Mouse (Mus musculus) erythroblast, embryonic 14.5 days (primary cell): ENCODE measurements at regions not wholly inside any gene's neighbourhood (a gene's known extent, or its start where the extent isn't known, plus 50 kb on each side); places are given as distances from the start of the nearest gene placed in this dataset.

Experiments used
- H3K27me3 ChIP-seq: 2 replicates; pipeline ENCODE4 v1.6.1; 2012; ENCODE audit warnings: inconsistent platforms; ENCODE audit not compliant: control insufficient read depth
- H3K36me3 ChIP-seq: 2 replicates; pipeline ENCODE4 v1.6.1; 2012; ENCODE audit warnings: mild to moderate bottlenecking, inconsistent platforms; ENCODE audit not compliant: control insufficient read depth
- H3K4me1 ChIP-seq: 2 replicates; pipeline ENCODE4 v1.6.1; 2012; ENCODE audit warnings: inconsistent platforms; ENCODE audit not compliant: control insufficient read depth
- H3K4me3 ChIP-seq: replicated peaks from 2 replicates; pipeline ENCODE3; 2012; ENCODE audit warnings: moderate library complexity, mild to moderate bottlenecking, inconsistent platforms
- H3K9me3 ChIP-seq: 2 replicates; pipeline ENCODE4 v1.6.1; 2012; ENCODE audit warnings: low read length, inconsistent platforms, mixed read lengths; ENCODE audit not compliant: control insufficient read depth
- GATA1 ChIP-seq: IDR thresholded peaks from 2 replicates; pipeline ENCODE4 v1.6.1; 2012; ENCODE audit warnings: low read length, inconsistent platforms, mixed read lengths
- TAL1 ChIP-seq: IDR thresholded peaks from 3 replicates; pipeline ENCODE4 v1.6.1; 2012; ENCODE audit warnings: low read length, inconsistent platforms, mixed read lengths

DNA sequence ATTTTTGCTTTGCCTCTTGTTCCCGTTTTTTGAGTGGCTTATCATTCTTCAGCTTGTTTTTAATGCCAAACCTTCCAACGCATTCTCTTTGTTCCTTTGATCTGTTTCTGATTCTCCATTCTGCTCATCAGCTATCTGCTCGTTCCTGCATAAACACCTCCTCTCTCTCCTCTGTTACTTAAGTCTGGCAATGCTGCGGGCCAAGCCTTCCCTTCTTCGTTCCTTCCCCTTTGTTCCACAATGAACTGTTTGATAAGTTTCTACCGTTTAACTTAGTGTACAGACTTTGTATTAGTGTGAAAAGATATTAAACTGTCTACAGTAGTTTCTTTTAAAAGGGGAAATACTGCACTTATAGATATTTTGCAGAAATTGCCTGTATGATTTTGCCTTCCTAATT is 83.3 kb upstream of the Pik3r1 start:
- Histone ChIP-seq H3K36me3 (no peaks in the 10 kb centered on the region), H3K4me1 (no peaks in the 10 kb centered on the region), H3K4me3 (no peak overlapping the region), H3K9me3 (no peaks in the 10 kb centered on the region), H3K27me3 (no peaks in the 10 kb centered on the region)
- no peak for TF ChIP-seq GATA1
- TF ChIP-seq TAL1: no peak

DNA sequence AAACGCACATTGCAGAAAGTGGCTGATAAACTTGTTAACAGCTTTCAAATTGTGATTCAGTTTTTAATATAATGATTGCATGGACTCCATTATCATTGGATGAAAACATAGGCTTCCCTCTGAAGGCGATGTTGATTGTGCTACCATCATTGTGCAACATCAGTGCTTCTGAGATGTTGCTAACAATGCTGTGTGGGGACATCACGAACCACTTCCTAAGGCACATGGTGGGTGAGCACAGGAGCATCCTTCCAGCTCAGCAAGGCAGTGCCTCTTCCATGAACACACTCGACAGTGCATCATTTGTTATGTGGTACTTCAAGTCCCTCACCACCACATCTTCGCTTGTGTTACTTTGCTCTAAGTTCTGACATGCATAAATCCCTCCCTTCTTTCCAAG is 84.9 kb upstream of the Pik3r1 start:
- TF ChIP-seq TAL1 (no peak), GATA1 (no peak)
- H3K27me3 ChIP-seq: no peaks in the 10 kb centered on the region
- no peaks in the 10 kb centered on the region for H3K9me3 ChIP-seq
- no peaks in the 10 kb centered on the region for H3K4me1 ChIP-seq
- H3K36me3 ChIP-seq: no peaks in the 10 kb centered on the region
- no peak overlapping the region for H3K4me3 ChIP-seq

DNA sequence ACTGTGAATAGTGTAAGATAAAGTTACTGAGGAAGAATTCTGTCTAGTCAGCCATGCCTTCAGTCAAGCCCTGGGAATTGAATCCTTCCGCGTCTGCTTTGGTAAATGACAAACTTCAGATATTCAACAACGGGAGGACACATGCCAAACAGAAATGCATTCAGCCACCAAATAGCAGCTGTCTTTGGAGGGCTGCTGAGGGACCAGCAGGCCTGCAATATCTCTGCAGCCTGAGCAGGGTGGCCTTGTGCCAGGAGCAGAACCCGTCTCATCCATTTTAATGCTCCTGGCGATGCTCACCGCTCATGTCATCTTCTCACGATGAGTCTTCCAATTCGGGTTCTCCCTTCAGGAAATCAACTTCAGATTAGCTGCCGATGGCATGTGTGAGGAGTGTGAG is 87.1 kb upstream of the Pik3r1 start:
- TF ChIP-seq GATA1 (no peak), TAL1 (no peak)
- Histone ChIP-seq H3K4me1 (no peaks in the 10 kb centered on the region), H3K9me3 (no peaks in the 10 kb centered on the region), H3K27me3 (no peaks in the 10 kb centered on the region), H3K36me3 (no peaks in the 10 kb centered on the region), H3K4me3 (no peak overlapping the region)

DNA sequence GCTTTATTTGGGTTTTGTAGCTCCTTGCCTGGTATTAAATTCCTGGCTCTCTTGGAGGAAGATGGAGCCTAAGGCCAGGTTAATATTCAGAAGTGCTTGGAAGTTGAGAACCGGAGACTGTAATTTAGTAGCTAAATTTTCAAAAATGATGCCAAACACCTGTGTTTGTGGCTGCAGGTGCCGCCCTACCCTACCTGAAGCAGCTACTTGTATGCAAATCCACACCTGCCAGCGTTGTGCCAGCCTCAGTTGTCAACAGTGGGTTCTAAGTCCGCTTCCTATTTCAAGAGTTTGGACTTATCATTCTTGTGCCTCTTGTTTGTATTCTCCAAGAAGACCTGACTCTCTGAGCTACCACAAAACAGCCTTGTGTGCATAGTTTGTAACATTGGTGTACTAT is 92.7 kb upstream of the Pik3r1 start:
- Histone ChIP-seq H3K9me3 (no peaks in the 10 kb centered on the region), H3K36me3 (no peaks in the 10 kb centered on the region), H3K27me3 (no peaks in the 10 kb centered on the region), H3K4me3 (no peak overlapping the region), H3K4me1 (peaks cover 18% of the 10 kb centered on the region)
- no peak for TF ChIP-seq TAL1
- TF ChIP-seq GATA1: no peak

DNA sequence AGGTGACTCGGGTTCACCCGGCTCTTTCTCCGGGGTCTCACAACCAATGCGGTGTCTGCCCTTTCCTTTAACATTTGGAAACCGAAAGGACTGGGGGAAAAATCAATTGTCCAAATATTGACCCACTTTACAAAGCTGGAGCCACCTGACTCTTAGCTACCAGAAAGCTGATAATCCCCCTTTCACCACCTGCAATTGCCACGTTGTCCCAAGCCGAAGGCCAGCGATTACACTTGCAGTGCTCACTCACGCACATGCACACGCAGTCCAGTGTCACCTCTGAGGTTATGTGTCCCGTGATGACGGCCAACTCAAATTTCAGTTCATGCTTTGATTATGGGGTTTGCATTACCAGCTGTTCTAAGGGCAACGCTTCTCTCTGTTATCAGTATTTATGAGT is 94.0 kb upstream of the Pik3r1 start:
- Histone ChIP-seq H3K9me3 (no peaks in the 10 kb centered on the region), H3K36me3 (no peaks in the 10 kb centered on the region), H3K4me3 (no peak overlapping the region), H3K4me1 (peaks cover 18% of the 10 kb centered on the region), H3K27me3 (no peaks in the 10 kb centered on the region)
- no peak for TF ChIP-seq GATA1
- no peak for TF ChIP-seq TAL1

DNA sequence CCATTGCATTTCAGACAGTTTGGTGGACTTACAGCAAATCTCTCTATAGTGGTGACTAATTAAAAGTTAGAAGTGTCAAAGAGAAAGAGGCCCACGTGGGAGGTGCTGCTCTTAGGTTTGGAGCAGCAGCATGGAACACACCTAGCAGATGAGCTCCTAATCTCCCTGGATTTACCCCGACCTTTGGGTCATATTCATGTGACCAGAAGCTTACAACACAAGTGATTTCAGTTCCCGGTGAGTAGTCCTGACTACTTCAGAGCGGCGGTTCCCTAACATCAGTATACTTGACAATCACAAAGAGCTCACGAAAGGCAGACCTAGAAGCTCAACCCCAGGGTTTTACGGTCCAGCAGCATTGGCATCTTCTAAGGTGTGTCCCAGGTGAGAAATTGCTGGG is 95.0 kb upstream of the Pik3r1 start:
- TF ChIP-seq TAL1 (no peak), GATA1 (no peak)
- Histone ChIP-seq H3K4me3 (no peak overlapping the region), H3K9me3 (no peaks in the 10 kb centered on the region), H3K4me1 (peaks cover 18% of the 10 kb centered on the region), H3K36me3 (no peaks in the 10 kb centered on the region), H3K27me3 (no peaks in the 10 kb centered on the region)

DNA sequence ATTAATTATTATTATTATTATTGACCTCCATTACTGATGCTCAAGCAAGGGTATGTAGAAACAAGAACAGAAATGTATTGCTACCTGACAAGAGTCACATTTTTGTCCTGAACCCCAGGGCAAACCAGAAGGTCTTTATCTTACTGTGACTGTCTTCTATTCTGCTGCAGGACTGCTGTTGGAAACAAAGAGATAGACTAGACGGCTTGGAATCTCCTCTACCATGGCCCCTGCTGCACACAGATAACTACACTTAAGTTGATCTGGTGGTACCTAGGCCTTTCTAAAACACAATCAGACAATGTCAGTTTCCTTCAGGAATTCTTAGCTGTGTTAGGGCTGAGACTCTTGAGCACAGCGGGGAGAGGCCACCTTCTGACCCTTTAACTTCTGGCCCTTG is 95.6 kb upstream of the Pik3r1 start:
- H3K4me1 ChIP-seq: peaks cover 18% of the 10 kb centered on the region
- no peaks in the 10 kb centered on the region for H3K36me3 ChIP-seq
- TF ChIP-seq GATA1 (no peak), TAL1 (peak; percentile 33; the same call in 1 of the 3 replicates)
- no peaks in the 10 kb centered on the region for H3K9me3 ChIP-seq
- H3K4me3 ChIP-seq: no peak overlapping the region
- no peaks in the 10 kb centered on the region for H3K27me3 ChIP-seq

DNA sequence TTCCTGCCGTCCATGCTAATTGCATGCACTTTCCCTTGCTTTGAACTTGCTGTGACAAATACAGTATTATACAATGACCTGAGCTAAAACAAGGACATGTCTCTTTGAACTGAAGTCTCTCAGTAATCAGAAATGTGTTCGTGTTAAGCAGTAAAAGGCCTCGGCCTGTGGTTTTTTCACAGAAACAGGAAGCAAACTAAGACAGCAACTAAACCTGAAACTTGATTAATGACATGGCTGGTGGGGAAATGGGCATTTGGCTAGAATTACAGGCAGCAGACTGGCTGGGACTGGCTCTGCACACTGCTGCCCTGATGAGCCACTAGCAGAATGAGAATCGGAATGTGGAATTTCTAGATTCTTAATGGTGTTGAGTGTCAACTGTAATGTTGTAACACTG is 98.8 kb upstream of the Pik3r1 start:
- Histone ChIP-seq H3K27me3 (no peaks in the 10 kb centered on the region), H3K4me1 (peaks cover 18% of the 10 kb centered on the region), H3K9me3 (no peaks in the 10 kb centered on the region), H3K4me3 (no peak overlapping the region), H3K36me3 (no peaks in the 10 kb centered on the region)
- TF ChIP-seq TAL1 (no peak), GATA1 (no peak)

DNA sequence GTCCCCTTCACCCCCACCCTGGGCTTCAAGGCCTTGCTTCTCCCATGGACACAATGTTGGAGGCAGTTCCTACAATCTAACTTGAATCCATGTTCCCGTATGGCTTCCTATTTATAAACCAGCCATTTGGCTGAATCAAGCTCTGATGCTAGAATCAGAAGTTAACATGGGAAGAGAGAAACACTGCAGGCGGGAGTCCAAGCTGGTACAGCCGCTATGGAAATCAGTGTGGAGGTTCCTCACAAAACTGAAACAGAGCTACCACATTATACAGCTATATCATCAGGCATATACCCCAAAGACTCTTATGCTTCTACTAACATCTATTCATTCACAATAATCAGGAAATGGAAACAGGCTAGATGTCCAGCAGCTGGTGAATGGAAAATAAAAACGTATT is 106.7 kb upstream of the Pik3r1 start:
- H3K4me1 ChIP-seq: no peaks in the 10 kb centered on the region

DNA sequence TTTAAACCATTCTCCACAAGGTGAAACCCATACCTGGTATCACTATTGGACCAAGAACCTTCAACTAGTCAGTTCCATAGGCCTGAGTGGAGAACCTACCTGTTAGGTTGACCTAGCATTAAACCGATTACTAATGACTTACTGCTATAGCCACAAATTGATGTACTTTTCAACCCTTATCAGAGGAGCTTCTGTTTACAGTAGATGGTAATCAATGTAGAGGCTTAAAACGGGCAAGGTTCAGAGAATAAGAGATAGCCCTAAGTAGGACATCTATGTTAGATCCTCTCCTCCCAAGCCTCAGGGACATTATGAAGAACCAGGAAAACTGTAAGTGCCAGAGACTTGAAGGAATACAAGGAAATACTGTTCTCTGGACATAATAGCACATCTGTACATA is 108.1 kb upstream of the Pik3r1 start:
- H3K27me3 ChIP-seq: no peaks in the 10 kb centered on the region
- TF ChIP-seq GATA1 (no peak), TAL1 (no peak)

More for the DNA sequence above, 106.7 kb upstream of the Pik3r1 start:
- Histone ChIP-seq H3K36me3 (no peaks in the 10 kb centered on the region), H3K4me3 (no peak overlapping the region), H3K9me3 (no peaks in the 10 kb centered on the region), H3K27me3 (no peaks in the 10 kb centered on the region)
- no peak for TF ChIP-seq GATA1
- no peak for TF ChIP-seq TAL1

More for the DNA sequence above, 108.1 kb upstream of the Pik3r1 start:
- Histone ChIP-seq H3K4me3 (no peak overlapping the region), H3K4me1 (no peaks in the 10 kb centered on the region), H3K9me3 (no peaks in the 10 kb centered on the region), H3K36me3 (no peaks in the 10 kb centered on the region)
